Mouse (Mus musculus): Measurements from ENCODE around the gene Mrpl44. TPM values are rescaled to one million over a fixed set of nuclear protein-coding genes. Genes with fewer than 3 reads are reported as not detected.

The Mrpl44 gene
- total RNA-seq (2017), result 37.1 and 37.9 TPM in 2 replicates

GRCm38 (mm10) chr1:79775927-79776458 is at the start of gene Mrpl44, which contains the start of gene Wdfy1:
Mrpl44 (plus strand) TSS chr1:79776018.
Wdfy1 (minus strand) TSS chr1:79776143.
- ATAC-seq (replicated peaks; ENCODE audit: low read depth, poor library complexity, severe bottlenecking), result peak; percentile 99

DNA sequence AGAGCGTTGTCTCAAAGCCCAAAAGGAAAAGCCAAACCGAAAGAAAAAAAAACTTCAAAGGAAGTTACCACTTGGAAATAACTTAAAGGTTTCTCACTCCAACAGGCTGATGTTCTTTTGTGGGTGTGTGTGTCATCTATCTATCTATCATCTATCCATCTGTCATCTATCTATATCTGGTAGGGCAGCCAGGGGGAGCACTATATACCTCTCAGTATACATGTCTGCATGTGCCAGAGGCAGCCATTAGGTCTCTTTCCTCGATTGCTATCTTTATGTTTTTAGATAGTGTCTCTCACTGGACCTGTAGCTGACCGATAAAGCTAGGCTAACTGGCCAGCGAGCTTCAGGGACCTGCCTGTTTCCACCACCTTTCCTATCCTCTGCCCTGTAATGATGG is 41.0 kb upstream of the Mrpl44 start:
- ATAC-seq (replicated peaks; ENCODE audit: low read depth, poor library complexity, severe bottlenecking), result no peak

- ATAC-seq (replicated peaks; ENCODE audit: low read depth, poor library complexity, severe bottlenecking), result no peak
Measured at GRCm38 (mm10) chr1:79736408-79736807, 39.4 kb upstream of the Mrpl44 start.

DNA sequence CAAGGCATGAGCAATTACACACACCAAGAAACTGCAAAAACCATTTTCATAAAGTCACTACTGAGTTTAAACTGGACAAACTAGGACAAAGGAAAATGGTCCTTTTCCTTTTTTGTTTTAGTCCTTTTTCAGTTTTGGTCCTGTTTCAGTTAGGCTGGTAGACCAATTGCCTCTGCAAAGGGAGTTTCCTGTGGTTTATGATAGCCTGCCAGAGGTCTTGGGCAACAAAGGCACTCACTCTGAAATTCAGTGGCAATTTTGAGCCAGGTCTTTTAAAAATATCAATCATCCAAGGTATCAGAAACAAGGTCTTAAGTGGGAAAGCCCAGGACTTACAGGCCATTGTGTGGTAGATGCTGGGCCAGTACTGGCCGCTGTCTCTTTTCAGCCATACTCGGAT is 36.1 kb upstream of the Mrpl44 start:
- peak; percentile 33; the same call in 1 of the 2 replicates for ATAC-seq (replicated peaks; ENCODE audit: low read depth, poor library complexity, severe bottlenecking)

DNA sequence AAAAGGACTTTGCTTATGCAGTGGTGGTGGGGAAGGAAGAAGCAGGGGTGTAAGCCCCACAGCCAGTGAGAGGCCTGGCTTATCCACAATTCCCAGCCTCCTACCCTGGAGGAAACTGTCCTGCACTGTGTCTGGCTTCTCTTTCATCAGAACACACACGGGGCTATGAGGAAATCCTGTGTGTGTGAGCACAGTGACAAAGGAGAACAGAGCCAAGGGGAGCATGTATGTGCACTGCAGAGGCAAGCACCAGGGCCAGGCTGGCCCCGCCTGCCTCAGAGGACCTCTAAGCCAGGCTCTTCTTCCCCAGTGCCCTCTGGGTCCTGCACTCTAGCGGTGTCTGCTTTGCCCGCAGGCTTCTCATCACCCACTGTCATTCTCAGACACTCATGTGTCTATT is 34.8 kb upstream of the Mrpl44 start:
- peak; percentile 92 for ATAC-seq (replicated peaks; ENCODE audit: low read depth, poor library complexity, severe bottlenecking)

GRCm38 (mm10) chr1:79742949-79743348 is 32.9 kb upstream of the Mrpl44 start:
- no peak for ATAC-seq (replicated peaks; ENCODE audit: low read depth, poor library complexity, severe bottlenecking)

DNA sequence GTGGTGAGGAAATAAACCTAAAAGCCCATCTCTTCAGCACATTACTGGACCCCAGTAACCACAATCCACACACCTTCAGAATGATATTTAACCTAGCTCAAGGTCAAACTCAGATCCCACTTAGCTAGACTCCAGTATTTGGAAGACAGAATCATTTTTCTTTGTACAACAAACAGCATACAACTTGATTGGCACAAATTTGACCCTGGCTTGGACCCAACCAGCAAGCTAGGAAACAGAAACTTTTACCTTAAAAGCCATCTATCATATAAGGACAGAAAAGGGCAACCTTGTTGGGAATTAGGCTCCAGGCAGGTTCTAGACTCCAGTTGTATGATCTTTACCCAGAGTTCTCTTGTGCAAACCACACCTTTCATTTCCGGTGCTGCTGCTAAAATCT is 32.4 kb upstream of the Mrpl44 start:
- no peak for ATAC-seq (replicated peaks; ENCODE audit: low read depth, poor library complexity, severe bottlenecking)

GRCm38 (mm10) chr1:79746056-79746455 is 29.8 kb upstream of the Mrpl44 start:
- no peak for ATAC-seq (replicated peaks; ENCODE audit: low read depth, poor library complexity, severe bottlenecking)

GRCm38 (mm10) chr1:79751186-79751585 is 24.6 kb upstream of the Mrpl44 start:
- peak; percentile 60 for ATAC-seq (replicated peaks; ENCODE audit: low read depth, poor library complexity, severe bottlenecking)

DNA sequence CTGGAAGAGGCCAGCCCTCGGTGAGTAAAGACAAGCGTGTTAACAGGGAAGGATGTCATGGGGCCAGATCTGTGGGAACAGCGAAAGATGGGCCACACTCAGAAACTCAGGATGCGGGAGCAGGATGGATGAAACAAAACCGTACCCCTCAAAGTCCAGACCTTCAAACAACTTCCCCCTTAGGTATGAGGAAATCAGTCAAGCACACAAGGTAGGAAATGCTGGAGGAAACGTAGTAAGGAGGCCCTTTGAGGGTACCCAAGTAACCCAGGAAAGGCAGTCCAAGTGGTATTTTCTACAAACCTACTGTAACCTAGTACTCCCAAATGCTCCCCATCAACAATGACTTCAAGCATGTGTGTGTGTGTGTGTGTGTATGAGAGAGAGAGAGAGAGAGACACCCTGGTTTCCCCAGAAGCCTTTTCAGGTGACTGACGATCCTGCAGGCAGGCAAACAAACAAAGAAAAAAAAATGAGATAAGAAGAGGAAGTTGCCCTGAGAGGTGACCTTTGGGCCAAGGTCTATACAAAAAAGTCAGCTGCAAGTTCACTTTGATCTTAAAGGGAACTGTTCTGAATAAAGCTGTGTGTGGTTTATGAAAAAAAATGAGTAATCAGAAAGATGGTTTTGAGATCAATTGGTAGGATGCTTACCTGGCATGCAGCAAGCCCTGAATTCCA is 23.7 kb upstream of the Mrpl44 start:
- ATAC-seq (replicated peaks; ENCODE audit: low read depth, poor library complexity, severe bottlenecking), result peak; percentile 28

DNA sequence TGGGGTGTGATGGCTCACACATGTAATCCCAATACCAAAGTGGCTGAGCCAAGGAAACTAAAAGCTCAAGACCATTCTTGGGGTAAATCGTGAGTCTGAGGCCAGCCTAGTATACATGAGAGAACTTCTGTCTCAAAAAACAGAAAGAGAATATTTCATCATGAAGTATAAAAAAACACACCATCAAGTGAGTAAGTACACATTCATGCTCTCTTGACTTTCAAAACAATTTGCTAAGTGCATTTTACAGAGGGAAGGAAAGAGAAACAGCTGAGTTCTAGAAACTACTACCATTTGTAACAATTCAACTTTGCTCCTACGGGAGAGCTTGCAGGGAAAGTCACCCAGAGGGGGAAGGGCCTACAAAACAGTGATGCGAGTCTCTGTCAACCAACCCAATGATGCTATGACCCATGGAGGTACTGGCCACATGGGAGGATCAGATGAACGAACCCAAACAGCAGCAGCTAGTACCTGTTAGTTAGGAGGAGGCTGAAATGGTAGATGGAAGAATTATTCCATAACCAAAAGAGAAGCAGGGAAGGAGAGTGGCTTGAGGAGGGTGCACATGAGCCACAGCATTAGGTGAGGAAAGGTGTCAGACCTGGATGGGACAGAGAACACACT is 23.0 kb upstream of the Mrpl44 start:
- no peak for ATAC-seq (replicated peaks; ENCODE audit: low read depth, poor library complexity, severe bottlenecking)

DNA sequence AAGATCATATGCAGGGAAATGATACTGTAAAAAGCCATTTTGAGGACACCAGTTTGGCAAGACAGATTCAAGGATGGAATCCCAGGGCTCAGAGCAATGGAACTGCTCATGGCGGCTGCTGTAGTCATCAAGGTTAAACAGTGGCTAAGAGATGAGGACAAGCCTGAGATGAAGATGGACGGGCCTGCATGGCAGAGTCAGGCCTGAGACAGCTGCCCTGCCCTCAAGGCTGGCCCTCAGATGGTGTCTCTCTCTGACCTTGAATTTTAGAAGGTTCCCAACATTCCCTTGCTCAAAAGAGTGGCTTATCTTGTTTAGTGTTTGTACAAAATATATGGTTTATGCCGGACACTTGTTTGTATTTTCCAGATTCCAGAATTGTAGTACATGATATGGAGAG is 22.4 kb upstream of the Mrpl44 start:
- no peak for ATAC-seq (replicated peaks; ENCODE audit: low read depth, poor library complexity, severe bottlenecking)

DNA sequence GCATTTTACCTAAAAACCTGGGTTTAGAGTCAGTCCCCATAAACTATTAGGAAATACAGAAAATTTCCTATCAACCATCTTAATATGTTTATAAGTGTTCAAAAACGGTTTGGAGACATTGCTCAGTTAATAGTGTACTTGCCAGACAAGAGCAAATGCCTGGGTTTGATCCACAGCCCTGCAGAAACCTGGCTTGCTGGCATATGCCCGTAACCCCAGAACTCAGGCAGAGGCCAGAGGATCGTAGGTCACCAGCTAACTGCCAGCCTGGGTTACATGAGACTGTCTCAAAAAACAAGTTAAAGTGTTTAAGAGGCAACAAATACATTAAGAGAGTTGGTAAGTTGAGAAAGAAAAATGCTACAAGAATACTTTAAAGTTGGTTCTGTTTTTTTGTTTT is 20.9 kb upstream of the Mrpl44 start:
- no peak for ATAC-seq (replicated peaks; ENCODE audit: low read depth, poor library complexity, severe bottlenecking)

- ATAC-seq (replicated peaks; ENCODE audit: low read depth, poor library complexity, severe bottlenecking), result no peak
Measured at GRCm38 (mm10) chr1:79755376-79755775, 20.4 kb upstream of the Mrpl44 start.

GRCm38 (mm10) chr1:79756417-79756816 is 19.4 kb upstream of the Mrpl44 start:
- ATAC-seq (replicated peaks; ENCODE audit: low read depth, poor library complexity, severe bottlenecking), result no peak

GRCm38 (mm10) chr1:79757161-79757560 is 18.7 kb upstream of the Mrpl44 start:
- ATAC-seq (replicated peaks; ENCODE audit: low read depth, poor library complexity, severe bottlenecking), result no peak

DNA sequence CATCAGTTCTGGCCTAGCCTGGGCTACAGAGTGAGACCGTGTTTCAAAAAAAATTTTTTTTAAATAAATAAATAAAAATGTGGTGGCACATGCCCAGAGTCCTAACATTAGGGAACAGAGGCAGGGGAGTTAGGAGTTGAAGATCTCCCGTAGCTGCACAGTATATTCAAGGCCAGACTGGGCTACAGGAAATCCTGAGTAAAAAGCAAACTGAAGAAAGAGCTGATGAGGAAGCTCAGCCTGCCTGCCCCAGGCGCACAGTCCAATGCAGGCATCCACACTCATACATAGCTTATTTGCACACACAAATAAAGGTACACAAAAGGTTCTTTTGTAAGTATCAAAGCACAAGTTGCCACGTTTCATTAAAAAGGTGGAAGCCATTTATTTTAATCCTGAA is 18.2 kb upstream of the Mrpl44 start:
- ATAC-seq (replicated peaks; ENCODE audit: low read depth, poor library complexity, severe bottlenecking), result no peak

DNA sequence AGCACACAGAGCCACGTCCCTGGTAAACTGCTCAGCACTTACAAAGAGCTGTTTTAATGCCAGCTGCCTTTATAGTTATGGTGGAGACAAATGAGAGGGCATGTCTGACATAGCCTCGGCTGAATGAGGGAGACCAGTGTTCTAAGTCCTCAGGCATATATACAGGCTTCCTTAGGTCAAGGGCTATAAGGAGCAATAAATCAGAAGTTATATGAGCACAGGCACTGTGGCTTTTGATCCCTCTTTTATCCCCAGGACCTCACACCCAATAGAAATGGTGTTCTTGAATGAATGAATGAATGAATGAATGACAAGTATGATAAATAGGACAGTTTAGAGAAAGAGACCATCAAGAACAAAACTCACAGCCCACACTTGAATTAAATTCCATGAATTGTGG is 16.8 kb upstream of the Mrpl44 start:
- no peak for ATAC-seq (replicated peaks; ENCODE audit: low read depth, poor library complexity, severe bottlenecking)

DNA sequence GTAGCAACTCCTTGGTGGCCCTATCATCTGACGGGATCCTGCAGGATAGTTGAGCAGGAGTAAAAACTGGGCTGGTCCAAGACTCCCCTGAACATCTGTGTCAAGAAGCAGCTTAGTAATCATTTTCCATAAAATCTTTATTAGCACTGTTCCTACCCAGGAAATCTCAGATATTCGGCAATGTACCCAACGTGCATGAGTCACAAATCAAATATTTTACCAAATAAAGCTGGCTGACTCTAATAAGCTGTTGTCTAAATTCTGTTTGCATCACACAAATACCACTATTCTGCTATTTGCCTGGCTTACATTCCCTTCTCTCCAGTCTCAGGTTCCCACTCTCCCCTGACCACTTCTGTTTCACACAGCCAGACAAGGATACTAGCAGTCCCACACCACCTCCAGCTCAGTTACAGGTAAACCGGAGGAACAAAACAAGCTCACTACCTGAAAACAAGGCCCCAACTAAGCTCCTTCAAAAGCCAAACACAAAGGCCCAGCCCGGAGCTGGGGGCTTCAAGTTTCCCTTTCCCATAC is 16.3 kb upstream of the Mrpl44 start:
- no peak for ATAC-seq (replicated peaks; ENCODE audit: low read depth, poor library complexity, severe bottlenecking)

DNA sequence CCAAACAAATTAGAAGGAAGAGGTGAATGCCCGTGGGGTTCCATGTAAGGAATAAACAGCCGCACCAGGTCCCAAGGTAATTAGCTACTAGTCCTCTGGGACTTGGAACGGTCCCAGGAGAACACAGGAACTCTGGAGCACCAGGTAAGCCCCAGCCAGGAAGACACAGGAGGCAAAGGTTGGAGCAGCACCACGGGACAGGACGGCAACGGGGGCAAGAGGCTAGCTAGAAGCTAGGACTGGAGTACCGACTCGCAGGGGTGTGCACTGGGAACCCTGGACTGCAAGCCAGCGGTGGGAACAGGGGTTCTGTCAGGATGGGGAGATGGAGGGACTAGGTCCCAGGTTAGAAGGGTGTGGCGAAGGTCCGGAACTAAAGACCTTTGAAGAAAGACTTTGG is 15.2 kb upstream of the Mrpl44 start:
- ATAC-seq (replicated peaks; ENCODE audit: low read depth, poor library complexity, severe bottlenecking), result no peak

Measured in common myeloid progenitor, adult 5-6 weeks (primary cell).